Mouse (Mus musculus) ES-E14 (cell line): ENCODE measurements at regions not wholly inside any gene's neighbourhood (a gene's known extent, or its start where the extent isn't known, plus 50 kb on each side); places are given as distances from the start of the nearest gene placed in this dataset.

ENCODE experiments used
- CHD2 ChIP-seq: IDR thresholded peaks from 2 replicates; pipeline ENCODE4 v1.6.1; 2014; ENCODE audit warnings: mild to moderate bottlenecking, low read depth, low read length, inconsistent platforms
- HCFC1 ChIP-seq: IDR thresholded peaks from 2 replicates; pipeline ENCODE4 v1.6.1; 2012; ENCODE audit warnings: low read length, inconsistent platforms, borderline replicate concordance; ENCODE audit not compliant: insufficient read depth
- ZC3H11A ChIP-seq: IDR thresholded peaks from 2 replicates; pipeline ENCODE4 v1.6.1; 2012; ENCODE audit warnings: low read depth, mild to moderate bottlenecking, inconsistent platforms, low read length, borderline replicate concordance

- TF ChIP-seq HCFC1, result no peak
- TF ChIP-seq ZC3H11A, result no peak
- no peak for TF ChIP-seq CHD2
Observed at GRCm38 (mm10) chr8:89310696-89311214, 266.8 kb upstream of the Sall1 start.
